Mouse (Mus musculus) adrenal gland, postnatal 25 days (tissue): ENCODE measurements around the gene Rnf166. TPM values are rescaled to one million over a fixed set of nuclear protein-coding genes. Genes with fewer than 3 reads are reported as not detected.

Experiments
- DNase-seq: peaks from one replicate; pipeline ENCODE4 v3.0.0; 2021; ENCODE audit warnings: mixed read lengths
- total RNA-seq: library from RNA; stranded (reverse); gene quantifications from 2 replicates; pipeline ENCODE4 v1.2.3, GENCODE M21; 2021

Rnf166 gene
- total RNA-seq, 1 experiment from 2014 or later = 66.5 TPM

- DNase-seq = no peak
These were observed 6.5 kb downstream of the Rnf166 start for GRCm38 (mm10) chr8:122469407-122469806.

GRCm38 (mm10) chr8:122467816-122468215 is 8.0 kb downstream of the Rnf166 start:
- DNase-seq = no peak

GRCm38 (mm10) chr8:122464985-122465384 is 10.9 kb downstream of the Rnf166 start:
- DNase-seq = no peak

- DNase-seq = no peak
These were observed 11.9 kb downstream of the Rnf166 start for GRCm38 (mm10) chr8:122463651-122464640.

GRCm38 (mm10) chr8:122462510-122462909 is 13.4 kb downstream of the Rnf166 start:
- DNase-seq = no peak

GRCm38 (mm10) chr8:122461473-122462148 is 14.3 kb downstream of the Rnf166 start:
- DNase-seq = no peak

- peak; percentile 43 for DNase-seq
These were observed 15.1 kb downstream of the Rnf166 start, which contains the start of gene Snai3 for GRCm38 (mm10) chr8:122460524-122461472. TSS of gene Snai3 (minus strand) at chr8:122460733.

GRCm38 (mm10) chr8:122459990-122460389 is 15.9 kb downstream of the Rnf166 start:
- DNase-seq = no peak

- no peak for DNase-seq
These were observed 16.5 kb downstream of the Rnf166 start for GRCm38 (mm10) chr8:122459218-122459900.

GRCm38 (mm10) chr8:122457171-122457570 is 18.7 kb downstream of the Rnf166 start:
- DNase-seq = no peak

GRCm38 (mm10) chr8:122454409-122454808 is 21.5 kb downstream of the Rnf166 start:
- no peak for DNase-seq

GRCm38 (mm10) chr8:122452154-122452553 is 23.7 kb downstream of the Rnf166 start:
- no peak for DNase-seq

GRCm38 (mm10) chr8:122451161-122451703 is 24.6 kb downstream of the Rnf166 start:
- DNase-seq = no peak

GRCm38 (mm10) chr8:122445203-122445602 is 30.7 kb downstream of the Rnf166 start:
- DNase-seq = no peak

GRCm38 (mm10) chr8:122444058-122444748 is 31.7 kb downstream of the Rnf166 start:
- peak; percentile 87 for DNase-seq

- peak; percentile 98 for DNase-seq
These were observed 32.4 kb downstream of the Rnf166 start, which contains the start of gene Mvd for GRCm38 (mm10) chr8:122443262-122444006. TSS of gene Mvd (minus strand) at chr8:122443422.

GRCm38 (mm10) chr8:122442781-122443180 is 33.1 kb downstream of the Rnf166 start:
- no peak for DNase-seq

GRCm38 (mm10) chr8:122442356-122442755 is 33.5 kb downstream of the Rnf166 start:
- DNase-seq = no peak

GRCm38 (mm10) chr8:122441326-122441725 is 34.5 kb downstream of the Rnf166 start:
- DNase-seq = no peak

- no peak for DNase-seq
These were observed 36.5 kb downstream of the Rnf166 start for GRCm38 (mm10) chr8:122439336-122439735.
